Mouse (Mus musculus): ENCODE data around the gene Ccr1l1.

GRCm38 (mm10) chr9:123932911-123933675, 45.1 kb downstream of the Ccr1l1 start:
- TF ChIP-seq CTCF (IDR thresholded peaks at IDR 0.05; ENCODE audit: control insufficient read depth, insufficient read depth, insufficient read length) (no peak), USF1 (IDR thresholded peaks at IDR 0.05; ENCODE audit: low read depth) (no peak), CEBPB (IDR thresholded peaks at IDR 0.05; ENCODE audit: low read depth) (no peak), MAX (IDR thresholded peaks at IDR 0.05) (no peak)

Measured in C2C12 (cell line).